Mouse (Mus musculus): ENCODE measurements around the gene Cabp4. TPM values are rescaled to one million over a fixed set of nuclear protein-coding genes. Genes with fewer than 3 reads are reported as not detected.

Gene Cabp4
- polyA plus RNA-seq, 1 experiment from 2014 or later = not detected

- Histone ChIP-seq H3K36me3 (ENCODE audit: control insufficient read depth, insufficient read depth, low read length) (peaks cover 26% of the 10 kb centered on the region), H3K27ac (ENCODE audit: low read length) (no peak overlapping the region), H3K9ac (replicated peaks; ENCODE audit: low read depth, low read length) (no peak overlapping the region), H3K4me2 (replicated peaks; ENCODE audit: low read depth, low read length) (peak overlapping the region; percentile 49; the same call in 1 of the 2 replicates), H3K4me3 (ENCODE audit: low read depth, low read length) (peak overlapping the region; percentile 43; the same call in 1 of the 2 replicates), H3K27me3 (ENCODE audit: control insufficient read depth, insufficient read depth, low read length) (no peaks in the 10 kb centered on the region), H3K9me3 (ENCODE audit: control insufficient read depth, low read depth, low read length) (no peaks in the 10 kb centered on the region), H3K4me1 (ENCODE audit: control insufficient read depth, insufficient read depth, low read length) (peaks cover 7% of the 10 kb centered on the region; the same call in 1 of the 2 replicates)
- WGBS = 86% methylated on average over 6 of the region's 6 CpGs
- no peak for ATAC-seq (ENCODE audit: insufficient number of reproducible peaks, insufficient read depth, low FRiP score, low read depth)
Measured at GRCm38 (mm10) chr19:4119716-4120487, 23.9 kb downstream of the Cabp4 start.

DNA sequence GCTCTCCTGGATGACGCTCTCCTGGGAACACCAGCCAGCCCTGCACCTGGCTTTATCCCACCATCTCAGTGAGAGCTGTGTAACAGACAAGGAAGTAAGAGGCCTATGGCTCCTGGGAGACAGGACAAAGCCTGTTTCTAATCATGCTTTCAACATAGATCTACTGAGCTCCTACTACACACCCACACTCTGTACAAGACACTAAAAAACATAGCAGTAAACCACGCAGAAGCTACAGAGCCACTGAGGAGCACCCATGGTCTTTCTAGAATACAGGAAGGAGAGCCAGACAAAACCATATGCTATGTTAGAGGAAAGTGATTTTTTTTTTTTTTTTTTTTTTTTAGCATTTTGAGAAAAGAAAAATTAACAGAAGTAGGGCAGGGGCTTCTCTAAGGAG is 25.5 kb downstream of the Cabp4 start:
- H3K36me3 ChIP-seq (ENCODE audit: control insufficient read depth, insufficient read depth, low read length) = peaks cover 40% of the 10 kb centered on the region

GRCm38 (mm10) chr19:4117006-4117405 is 26.8 kb downstream of the Cabp4 start:
- 90% methylated on average over 7 of the region's 7 CpGs for WGBS
- H3K36me3 ChIP-seq (ENCODE audit: control insufficient read depth, insufficient read depth, low read length) = peaks cover 48% of the 10 kb centered on the region
- no peak for ATAC-seq (ENCODE audit: insufficient number of reproducible peaks, insufficient read depth, low FRiP score, low read depth)
- peaks cover 7% of the 10 kb centered on the region; the same call in 1 of the 2 replicates for H3K4me1 ChIP-seq (ENCODE audit: control insufficient read depth, insufficient read depth, low read length)
- H3K27ac ChIP-seq (ENCODE audit: low read length) = no peak overlapping the region
- no peak overlapping the region for H3K4me3 ChIP-seq (ENCODE audit: low read depth, low read length)
- H3K9ac ChIP-seq (replicated peaks; ENCODE audit: low read depth, low read length) = no peak overlapping the region
- H3K4me2 ChIP-seq (replicated peaks; ENCODE audit: low read depth, low read length) = no peak overlapping the region
- no peaks in the 10 kb centered on the region for H3K27me3 ChIP-seq (ENCODE audit: control insufficient read depth, insufficient read depth, low read length)
- no peaks in the 10 kb centered on the region for H3K9me3 ChIP-seq (ENCODE audit: control insufficient read depth, low read depth, low read length)

More for the DNA sequence above, 25.5 kb downstream of the Cabp4 start:
- no peak for ATAC-seq (ENCODE audit: insufficient number of reproducible peaks, insufficient read depth, low FRiP score, low read depth)
- Histone ChIP-seq H3K4me1 (ENCODE audit: control insufficient read depth, insufficient read depth, low read length) (peaks cover 7% of the 10 kb centered on the region; the same call in 1 of the 2 replicates), H3K9me3 (ENCODE audit: control insufficient read depth, low read depth, low read length) (no peaks in the 10 kb centered on the region), H3K27ac (ENCODE audit: low read length) (no peak overlapping the region), H3K9ac (replicated peaks; ENCODE audit: low read depth, low read length) (no peak overlapping the region), H3K4me3 (ENCODE audit: low read depth, low read length) (no peak overlapping the region), H3K27me3 (ENCODE audit: control insufficient read depth, insufficient read depth, low read length) (no peaks in the 10 kb centered on the region), H3K4me2 (replicated peaks; ENCODE audit: low read depth, low read length) (no peak overlapping the region)
- 90% methylated on average over 2 of the region's 2 CpGs for WGBS

GRCm38 (mm10) chr19:4115816-4116215 is 28.0 kb downstream of the Cabp4 start:
- no peak for ATAC-seq (ENCODE audit: insufficient number of reproducible peaks, insufficient read depth, low FRiP score, low read depth)
- no peak overlapping the region for H3K4me3 ChIP-seq (ENCODE audit: low read depth, low read length)
- no peak overlapping the region for H3K9ac ChIP-seq (replicated peaks; ENCODE audit: low read depth, low read length)
- H3K27me3 ChIP-seq (ENCODE audit: control insufficient read depth, insufficient read depth, low read length) = no peaks in the 10 kb centered on the region
- no peak overlapping the region for H3K27ac ChIP-seq (ENCODE audit: low read length)
- no peaks in the 10 kb centered on the region for H3K9me3 ChIP-seq (ENCODE audit: control insufficient read depth, low read depth, low read length)
- H3K36me3 ChIP-seq (ENCODE audit: control insufficient read depth, insufficient read depth, low read length) = peaks cover 50% of the 10 kb centered on the region
- H3K4me2 ChIP-seq (replicated peaks; ENCODE audit: low read depth, low read length) = no peak overlapping the region
- 81% methylated on average over 11 of the region's 11 CpGs for WGBS
- H3K4me1 ChIP-seq (ENCODE audit: control insufficient read depth, insufficient read depth, low read length) = peaks cover 6% of the 10 kb centered on the region; the same call in 1 of the 2 replicates

DNA sequence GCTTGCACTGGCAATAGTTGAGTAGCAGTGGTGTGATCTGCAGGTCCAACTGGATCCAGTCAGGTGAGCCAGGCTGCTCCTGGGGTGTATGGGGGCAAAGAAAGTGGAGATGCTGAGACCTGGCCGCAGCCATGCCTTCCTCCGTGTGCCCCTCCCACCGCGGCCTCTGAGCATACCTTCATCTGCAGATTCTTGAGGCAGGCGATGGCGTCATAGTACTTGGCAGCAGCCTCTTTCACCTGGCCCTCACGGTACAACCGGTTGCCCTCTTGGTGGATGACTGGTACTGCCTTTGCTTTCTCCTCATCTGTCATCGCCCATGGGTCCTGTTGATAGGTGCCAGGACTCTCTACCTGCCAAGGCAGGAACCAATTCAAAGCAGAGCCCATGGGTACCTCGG is 28.7 kb downstream of the Cabp4 start:
- 94% methylated on average over 10 of the region's 10 CpGs for WGBS
- no peak for ATAC-seq (ENCODE audit: insufficient number of reproducible peaks, insufficient read depth, low FRiP score, low read depth)
- no peak overlapping the region for H3K27ac ChIP-seq (ENCODE audit: low read length)
- no peaks in the 10 kb centered on the region for H3K4me1 ChIP-seq (ENCODE audit: control insufficient read depth, insufficient read depth, low read length)
- H3K4me2 ChIP-seq (replicated peaks; ENCODE audit: low read depth, low read length) = no peak overlapping the region
- H3K36me3 ChIP-seq (ENCODE audit: control insufficient read depth, insufficient read depth, low read length) = peaks cover 50% of the 10 kb centered on the region
- H3K9ac ChIP-seq (replicated peaks; ENCODE audit: low read depth, low read length) = no peak overlapping the region
- no peaks in the 10 kb centered on the region for H3K9me3 ChIP-seq (ENCODE audit: control insufficient read depth, low read depth, low read length)
- no peaks in the 10 kb centered on the region for H3K27me3 ChIP-seq (ENCODE audit: control insufficient read depth, insufficient read depth, low read length)
- no peak overlapping the region for H3K4me3 ChIP-seq (ENCODE audit: low read depth, low read length)

DNA sequence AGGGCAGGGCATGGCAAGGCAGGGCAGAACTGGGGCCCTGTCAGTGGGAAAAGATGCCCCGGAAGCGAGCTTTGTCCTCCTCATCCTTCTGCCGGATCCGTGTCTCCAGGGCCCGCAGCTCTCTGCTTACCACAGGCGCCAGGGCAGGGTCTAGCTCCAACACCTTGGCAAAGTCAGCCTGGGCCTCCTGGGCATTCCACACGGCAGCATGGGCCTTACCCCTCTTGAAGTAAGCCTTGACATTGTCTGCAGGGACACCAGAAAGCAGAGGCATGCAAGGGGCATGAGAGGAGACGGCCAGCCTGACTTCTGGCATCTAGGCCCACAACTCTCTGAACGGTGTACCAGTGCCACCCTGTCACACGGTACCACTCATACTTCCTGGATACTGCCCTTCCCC is 29.3 kb downstream of the Cabp4 start:
- H3K27ac ChIP-seq (ENCODE audit: low read length) = no peak overlapping the region
- no peak overlapping the region for H3K4me3 ChIP-seq (ENCODE audit: low read depth, low read length)
- no peaks in the 10 kb centered on the region for H3K9me3 ChIP-seq (ENCODE audit: control insufficient read depth, low read depth, low read length)
- H3K4me1 ChIP-seq (ENCODE audit: control insufficient read depth, insufficient read depth, low read length) = no peaks in the 10 kb centered on the region
- ATAC-seq (ENCODE audit: insufficient number of reproducible peaks, insufficient read depth, low FRiP score, low read depth) = no peak
- H3K27me3 ChIP-seq (ENCODE audit: control insufficient read depth, insufficient read depth, low read length) = no peaks in the 10 kb centered on the region
- WGBS = 85% methylated on average over 10 of the region's 10 CpGs
- no peak overlapping the region for H3K4me2 ChIP-seq (replicated peaks; ENCODE audit: low read depth, low read length)
- no peak overlapping the region for H3K9ac ChIP-seq (replicated peaks; ENCODE audit: low read depth, low read length)
- peaks cover 50% of the 10 kb centered on the region for H3K36me3 ChIP-seq (ENCODE audit: control insufficient read depth, insufficient read depth, low read length)

DNA sequence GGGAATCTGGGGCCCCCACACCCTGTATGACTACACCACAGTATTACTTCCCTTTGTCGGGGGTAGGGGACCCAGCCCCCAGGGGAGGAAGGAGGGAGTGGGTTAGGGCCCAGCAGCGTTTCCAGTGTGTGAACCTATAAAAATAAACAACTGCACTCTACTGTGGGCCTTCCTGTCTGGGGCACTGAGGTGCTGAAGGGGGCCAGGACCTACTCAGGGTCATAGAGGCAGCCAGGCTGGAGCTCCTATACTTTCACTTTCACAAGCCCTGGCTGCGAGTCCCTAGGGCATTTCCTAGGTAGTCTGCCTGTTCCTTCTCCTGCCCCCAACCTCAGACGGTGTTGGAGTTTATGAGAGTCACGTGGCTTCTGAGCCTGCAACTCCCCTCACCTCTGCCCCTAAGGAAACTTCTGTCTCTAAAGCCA is 30.0 kb downstream of the Cabp4 start:
- no peaks in the 10 kb centered on the region for H3K4me1 ChIP-seq (ENCODE audit: control insufficient read depth, insufficient read depth, low read length)
- no peaks in the 10 kb centered on the region for H3K9me3 ChIP-seq (ENCODE audit: control insufficient read depth, low read depth, low read length)
- H3K27ac ChIP-seq (ENCODE audit: low read length) = peak overlapping the region; percentile 22; the same call in 1 of the 2 replicates
- 28% methylated on average over 5 of the region's 5 CpGs for WGBS
- peak; percentile 36; the same call in 1 of the 2 replicates for ATAC-seq (ENCODE audit: insufficient number of reproducible peaks, insufficient read depth, low FRiP score, low read depth)
- no peaks in the 10 kb centered on the region for H3K27me3 ChIP-seq (ENCODE audit: control insufficient read depth, insufficient read depth, low read length)
- peaks cover 50% of the 10 kb centered on the region for H3K36me3 ChIP-seq (ENCODE audit: control insufficient read depth, insufficient read depth, low read length)
- no peak overlapping the region for H3K4me3 ChIP-seq (ENCODE audit: low read depth, low read length)
- H3K9ac ChIP-seq (replicated peaks; ENCODE audit: low read depth, low read length) = peak overlapping the region; percentile 14; the same call in 1 of the 2 replicates
- H3K4me2 ChIP-seq (replicated peaks; ENCODE audit: low read depth, low read length) = no peak overlapping the region

DNA sequence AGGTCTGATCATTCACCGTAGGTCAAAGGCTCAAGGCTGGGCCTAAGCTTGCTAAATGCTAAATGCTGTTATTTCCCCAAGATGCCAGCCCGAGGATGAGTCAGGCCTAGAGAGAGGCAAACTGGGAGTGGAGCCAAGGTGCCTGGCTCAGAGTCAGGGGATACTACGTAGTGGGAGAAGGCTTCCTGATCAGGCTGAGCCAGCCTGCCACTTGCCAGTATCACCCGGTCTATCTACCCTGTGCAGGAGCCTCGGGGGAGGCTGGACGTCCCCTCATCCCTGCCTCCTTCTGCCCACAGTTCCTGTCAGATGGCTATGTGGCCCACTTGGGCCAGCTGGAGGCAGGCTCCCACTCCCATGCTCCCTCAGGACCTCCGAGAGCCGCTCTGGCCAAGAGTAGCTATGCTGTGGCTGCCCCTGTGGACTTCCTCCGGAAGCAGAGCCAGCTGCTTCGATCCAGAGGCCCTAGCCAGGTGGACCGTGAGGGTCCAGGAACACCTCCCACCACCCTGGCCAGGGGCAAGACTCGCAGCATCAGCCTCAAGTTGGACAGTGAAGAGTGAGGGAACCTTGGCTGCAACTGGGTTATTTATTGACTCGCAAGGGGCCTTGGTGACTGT is 30.5 kb downstream of the Cabp4 start:
- Histone ChIP-seq H3K4me3 (ENCODE audit: low read depth, low read length) (no peak overlapping the region), H3K36me3 (ENCODE audit: control insufficient read depth, insufficient read depth, low read length) (peaks cover 50% of the 10 kb centered on the region), H3K27ac (ENCODE audit: low read length) (peak overlapping the region; percentile 22; the same call in 1 of the 2 replicates), H3K9ac (replicated peaks; ENCODE audit: low read depth, low read length) (peak overlapping the region; percentile 14; the same call in 1 of the 2 replicates), H3K4me1 (ENCODE audit: control insufficient read depth, insufficient read depth, low read length) (no peaks in the 10 kb centered on the region), H3K9me3 (ENCODE audit: control insufficient read depth, low read depth, low read length) (no peaks in the 10 kb centered on the region), H3K27me3 (ENCODE audit: control insufficient read depth, insufficient read depth, low read length) (no peaks in the 10 kb centered on the region), H3K4me2 (replicated peaks; ENCODE audit: low read depth, low read length) (no peak overlapping the region)
- 74% methylated on average over 13 of the region's 13 CpGs for WGBS
- peak; percentile 43; the same call in 1 of the 2 replicates for ATAC-seq (ENCODE audit: insufficient number of reproducible peaks, insufficient read depth, low FRiP score, low read depth)
